Mouse (Mus musculus) MEL (cell line): Measurements from ENCODE around the gene Try4.
"Not testable (repeated sequence)": the region's sequence is repeated elsewhere in the genome, so short reads cannot be mapped to it uniquely, and the experiment has no call there.

ENCODE experiments used
- CTCF ChIP-seq, 3 experiments: IDR thresholded peaks in 2 of 3; conservative IDR thresholded peaks in 1 of 3; 2 replicates each; pipeline ENCODE4 v1.5.1; 2011 to 2012; ENCODE audit warnings: low read length in 3 of 3, low read depth in 2 of 3, mild to moderate bottlenecking in 2 of 3, improper control_type of control experiment in 1 of 3, inconsistent platforms in 1 of 3, mixed read lengths in 1 of 3, moderate library complexity in 1 of 3; ENCODE audit not compliant: control insufficient read depth in 1 of 3, insufficient read depth in 1 of 3, poor library complexity in 1 of 3, severe bottlenecking in 1 of 3
- HCFC1 ChIP-seq: IDR thresholded peaks from 2 replicates; pipeline ENCODE4 v1.6.1; 2012; ENCODE audit warnings: low read depth, mild to moderate bottlenecking, inconsistent platforms, low read length, improper control_type of control experiment, moderate library complexity
- MYB ChIP-seq: IDR thresholded peaks from 2 replicates; pipeline ENCODE4 v1.6.1; 2011; ENCODE audit warnings: mild to moderate bottlenecking, low read depth, low read length, improper control_type of control experiment
- POLR2AphosphoS2 ChIP-seq: IDR thresholded peaks from 2 replicates; pipeline ENCODE4 v1.6.1; 2011; ENCODE audit warnings: low read length, improper control_type of control experiment
- TCF12 ChIP-seq: IDR thresholded peaks from 2 replicates; pipeline ENCODE4 v1.6.1; 2014; ENCODE audit warnings: low read depth, mild to moderate bottlenecking, inconsistent platforms, low read length, improper control_type of control experiment, moderate library complexity

DNA sequence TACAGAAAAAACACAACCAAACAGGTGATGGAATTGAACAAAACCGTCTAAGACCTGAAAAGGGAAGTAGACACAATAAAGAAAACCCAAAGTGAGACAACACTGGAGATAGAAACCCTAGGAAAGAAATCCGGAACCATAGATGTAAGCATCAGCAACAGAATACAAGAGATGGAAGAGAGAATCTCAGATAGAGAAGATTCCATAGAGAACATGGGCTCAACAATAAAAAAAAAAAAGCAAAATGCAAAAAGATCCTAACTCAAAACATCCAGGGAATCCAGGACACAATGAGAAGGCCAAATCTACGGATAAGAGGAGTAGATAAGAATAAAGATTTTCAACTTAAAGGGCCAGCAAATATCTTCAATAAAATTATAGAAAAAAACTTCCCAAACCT, 14.7 kb downstream of the Try4 start, which contains the start of gene Try5:
- TF ChIP-seq POLR2AphosphoS2; TCF12; HCFC1; MYB; CTCF (IDR thresholded peaks at IDR 0.05 in 2 of 3, conservative IDR thresholded peaks at IDR 0.05 in 1 of 3; ENCODE audit: control insufficient read depth in 1 of 3, insufficient read depth in 1 of 3, low read depth in 2 of 3, low read length in 3 of 3, poor library complexity in 1 of 3, severe bottlenecking in 1 of 3): not testable (repeated sequence)
